Mouse (Mus musculus) heart, adult 2 months (tissue): ENCODE data around the gene Zbtb40. TPM values are rescaled to one million over a fixed set of nuclear protein-coding genes. Genes with fewer than 3 reads are reported as not detected.

ENCODE experiments used
- DNase-seq, 2 experiments: peaks; one replicate each; pipeline ENCODE4 v3.0.0; 2021
- H3K27ac ChIP-seq: fragments of 200-600 bp; 2 replicates; pipeline ENCODE4 v1.8.1; 2022
- H3K27me3 ChIP-seq: fragments of 200-500 bp; 2 replicates; pipeline ENCODE4 v1.6.1; 2012; ENCODE audit warnings: mild to moderate bottlenecking, low read length, inconsistent platforms, mixed read lengths; ENCODE audit not compliant: control insufficient read depth, insufficient read depth
- H3K36me3 ChIP-seq: fragments of 200-500 bp; 2 replicates; pipeline ENCODE4 v1.6.1; 2012; ENCODE audit warnings: low read length, inconsistent platforms; ENCODE audit not compliant: control insufficient read depth, insufficient read depth
- H3K4me1 ChIP-seq: fragments of 200-500 bp; 2 replicates; pipeline ENCODE4 v1.6.1; 2011; ENCODE audit warnings: low read length; ENCODE audit not compliant: control insufficient read depth, insufficient read depth
- H3K4me3 ChIP-seq: fragments of 200-600 bp; 2 replicates; pipeline ENCODE4 v1.8.1; 2022
- H3K79me2 ChIP-seq: fragments of 200-500 bp; replicated peaks from 2 replicates; pipeline ENCODE4 v1.6.1; 2012; ENCODE audit warnings: mild to moderate bottlenecking, inconsistent platforms, low read length, moderate library complexity, mixed read lengths; ENCODE audit not compliant: control insufficient read depth, insufficient read depth
- H3K9ac ChIP-seq: fragments of 200-500 bp; 2 replicates; pipeline ENCODE4 v1.6.1; 2012; ENCODE audit warnings: low read depth, mild to moderate bottlenecking, control low read depth, inconsistent platforms, low read length, mixed read lengths
- CTCF ChIP-seq: fragments of 200-600 bp; IDR thresholded peaks from 2 replicates; pipeline ENCODE4 v1.8.1; 2022; ENCODE audit warnings: antibody characterized with exemption, mild to moderate bottlenecking, moderate library complexity
- EP300 ChIP-seq: fragments of 200-500 bp; IDR thresholded peaks from 2 replicates; pipeline ENCODE4 v1.6.1; 2011; ENCODE audit warnings: low read depth, low read length, control low read depth; ENCODE audit not compliant: insufficient read depth
- POLR2A ChIP-seq: fragments of 200-500 bp; IDR thresholded peaks from 2 replicates; pipeline ENCODE4 v1.6.1; 2011; ENCODE audit warnings: mild to moderate bottlenecking, low read depth, low read length, control low read depth; ENCODE audit not compliant: insufficient read depth
- WGBS: fragments of 180-500 bp; shearing (Covaris S2); methylation state at CpG from one replicate; pipeline ENCODE4 v1.1.7; 2018; 5-methylcytosine and 5-hydroxymethylcytosine counted together
- intact Hi-C: fragments of 180-260 bp; cut with DNase I; formaldehyde crosslinking; loops from one replicate; pipeline ENCODE4 v1.15.1; 2025
- polyA plus RNA-seq: library from polyadenylated mRNA; depleted of rRNA; stranded (reverse); fragments of >200 nt; gene quantifications from 2 replicates; pipeline ENCODE4 v1.2.3, GENCODE M21; 2012
- total RNA-seq, 2 experiments: library from RNA; stranded (reverse); gene quantifications; 2 replicates each; pipeline ENCODE4 v1.2.3; 2021

The Zbtb40 gene
- total and polyA plus RNA-seq, 3 experiments: 5.6 to 8.0 (median 7.3) TPM

- H3K9ac ChIP-seq: no peak overlapping the region
- WGBS: 31% methylated on average over 3 of the region's 3 CpGs
- no peak for DNase-seq
- no peaks in the 10 kb centered on the region for H3K4me1 ChIP-seq
- TF ChIP-seq EP300 (no peak), POLR2A (no peak), CTCF (no peak)
- no peaks in the 10 kb centered on the region for H3K79me2 ChIP-seq
- no peaks in the 10 kb centered on the region for H3K36me3 ChIP-seq
- H3K4me3 ChIP-seq: no peak overlapping the region
- H3K27ac ChIP-seq: no peak overlapping the region
- H3K27me3 ChIP-seq: peaks cover 9% of the 10 kb centered on the region
- intact Hi-C loops: no loop called here
Measured at GRCm38 (mm10) chr4:136960068-136960467, 88.5 kb downstream of the Zbtb40 start.

- peaks cover 9% of the 10 kb centered on the region for H3K27me3 ChIP-seq
- H3K79me2 ChIP-seq: no peaks in the 10 kb centered on the region
- no peaks in the 10 kb centered on the region for H3K4me1 ChIP-seq
- no peak within 1 kb of the TSS for H3K9ac ChIP-seq
- TF ChIP-seq CTCF: no peak
- TF ChIP-seq POLR2A: no peak
- TF ChIP-seq EP300: no peak
- DNase-seq: no peak
- intact Hi-C loops: no loop called here
- 3% methylated on average over 72 of the region's 75 CpGs for WGBS
- no peaks in the 10 kb centered on the region for H3K36me3 ChIP-seq
- no peak within 1 kb of the TSS for H3K4me3 ChIP-seq
- H3K27ac ChIP-seq: no peak within 1 kb of the TSS
Measured at GRCm38 (mm10) chr4:136956751-136957446, 91.7 kb downstream of the Zbtb40 start, which contains the start of gene Epha8. Epha8 (minus strand) TSS chr4:136956816.

- Histone ChIP-seq H3K79me2 (no peaks in the 10 kb centered on the region), H3K36me3 (no peaks in the 10 kb centered on the region), H3K4me3 (no peak overlapping the region), H3K27ac (no peak overlapping the region), H3K9ac (no peak overlapping the region), H3K27me3 (peaks cover 9% of the 10 kb centered on the region), H3K4me1 (no peaks in the 10 kb centered on the region)
- TF ChIP-seq EP300: no peak
- no peak for TF ChIP-seq POLR2A
- no peak for TF ChIP-seq CTCF
- DNase-seq: no peak
- WGBS: 64% methylated on average over 6 of the region's 6 CpGs
- intact Hi-C loops: no loop called here
Measured at GRCm38 (mm10) chr4:136954562-136954961, 94.0 kb downstream of the Zbtb40 start.

GRCm38 (mm10) chr4:136949266-136949989, 99.2 kb downstream of the Zbtb40 start:
- intact Hi-C loops: no loop called here

GRCm38 (mm10) chr4:136945397-136945796, 103.2 kb downstream of the Zbtb40 start:
- Histone ChIP-seq H3K79me2 (no peaks in the 10 kb centered on the region), H3K36me3 (no peaks in the 10 kb centered on the region), H3K4me1 (no peaks in the 10 kb centered on the region), H3K27ac (no peak overlapping the region), H3K4me3 (no peak overlapping the region), H3K9ac (no peak overlapping the region), H3K27me3 (no peaks in the 10 kb centered on the region; the same call in 1 of the 2 replicates)
- intact Hi-C loops: no loop called here
- WGBS: 65% methylated on average over 17 of the region's 17 CpGs
- TF ChIP-seq POLR2A (no peak), CTCF (no peak), EP300 (no peak)
- no peak for DNase-seq

More at GRCm38 (mm10) chr4:136949266-136949989, 99.2 kb downstream of the Zbtb40 start:
- Histone ChIP-seq H3K4me3 (no peak overlapping the region), H3K79me2 (no peaks in the 10 kb centered on the region), H3K9ac (no peak overlapping the region), H3K27ac (no peak overlapping the region), H3K27me3 (no peaks in the 10 kb centered on the region), H3K4me1 (no peaks in the 10 kb centered on the region), H3K36me3 (no peaks in the 10 kb centered on the region)
- peak in 1 of 2 experiments; percentile 13 for DNase-seq
- WGBS: 33% methylated on average over 10 of the region's 10 CpGs
- TF ChIP-seq EP300 (no peak), POLR2A (no peak), CTCF (no peak)
